Mouse (Mus musculus) testis, adult 2 months (tissue): ENCODE data around the gene Gm17606.

Experiments used
- CTCF ChIP-seq: fragments of 200-500 bp; IDR thresholded peaks from 2 replicates; pipeline ENCODE4 v1.5.1; 2012; ENCODE audit warnings: low read depth, mild to moderate bottlenecking, inconsistent platforms, low read length, moderate library complexity; ENCODE audit not compliant: control insufficient read depth, insufficient read depth, insufficient replicate concordance
- POLR2A ChIP-seq: fragments of 200-500 bp; IDR thresholded peaks from 2 replicates; pipeline ENCODE4 v1.6.1; 2012; ENCODE audit warnings: low read depth, mild to moderate bottlenecking, inconsistent platforms, low read length, moderate library complexity; ENCODE audit not compliant: control insufficient read depth

DNA sequence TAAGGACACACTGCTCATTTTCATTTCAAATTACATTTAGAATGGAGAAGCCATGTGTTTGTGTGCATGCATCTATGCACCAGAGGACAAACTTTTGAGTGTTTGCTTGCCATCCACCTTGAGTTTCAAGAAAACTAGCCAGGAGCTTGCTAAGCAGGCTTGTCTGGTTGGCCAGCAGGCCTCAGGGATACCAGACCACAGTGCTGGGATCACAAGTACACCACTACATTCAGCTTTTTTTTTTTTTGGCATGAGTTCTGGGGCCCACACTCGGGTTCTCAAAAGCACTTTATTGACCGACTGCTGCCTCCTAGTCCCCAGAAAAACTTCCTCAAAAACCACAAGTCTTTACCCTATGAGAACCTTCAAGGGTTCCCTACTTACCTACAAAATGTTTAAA lies 33.6 kb downstream of the Gm17606 start:
- TF ChIP-seq CTCF = no peak
- no peak for TF ChIP-seq POLR2A
